Mouse (Mus musculus) neural tube, embryonic 13.5 days (tissue): Measurements from ENCODE around the gene Olfr788. TPM values are rescaled to one million over a fixed set of nuclear protein-coding genes. Genes with fewer than 3 reads are reported as not detected.

Source experiments
- ATAC-seq: fragments of 200-750 bp; cut with Nextera tagmentation; 2 replicates; pipeline ENCODE4 v1.8.0; 2017; ENCODE audit warnings: low read depth, mild to moderate bottlenecking, moderate TSS enrichment, moderate library complexity
- H3K27ac ChIP-seq: fragments of 300-500 bp; sonication (generic); replicated peaks from 2 replicates; pipeline ENCODE4 v1.5.1; 2015; ENCODE audit warnings: moderate library complexity, mild to moderate bottlenecking, inconsistent platforms
- H3K27me3 ChIP-seq: fragments of 300-500 bp; sonication (generic); 2 replicates; pipeline ENCODE4 v1.6.1; 2015; ENCODE audit warnings: mild to moderate bottlenecking, inconsistent platforms
- H3K36me3 ChIP-seq: fragments of 300-500 bp; sonication (generic); 2 replicates; pipeline ENCODE4 v1.6.1; 2015; ENCODE audit warnings: mild to moderate bottlenecking, inconsistent platforms
- H3K4me1 ChIP-seq: fragments of 300-500 bp; sonication (generic); replicated peaks from 2 replicates; pipeline ENCODE4 v1.6.1; 2015; ENCODE audit warnings: inconsistent platforms
- H3K4me2 ChIP-seq: fragments of 300-500 bp; sonication (generic); 2 replicates; pipeline ENCODE4 v1.6.1; 2015; ENCODE audit warnings: inconsistent platforms, mild to moderate bottlenecking, moderate library complexity
- H3K4me3 ChIP-seq: fragments of 300-500 bp; sonication (generic); 2 replicates; pipeline ENCODE4 v1.5.1; 2015; ENCODE audit warnings: mild to moderate bottlenecking, inconsistent platforms
- H3K9ac ChIP-seq: fragments of 300-500 bp; sonication (generic); 2 replicates; pipeline ENCODE4 v1.6.1; 2015; ENCODE audit warnings: moderate library complexity, mild to moderate bottlenecking, inconsistent platforms
- H3K9me3 ChIP-seq: fragments of 300-500 bp; sonication (generic); 2 replicates; pipeline ENCODE4 v1.6.1; 2016; ENCODE audit warnings: inconsistent platforms
- WGBS: fragments of 180-500 bp; shearing (Covaris S2); methylation state at CpG from one replicate; pipeline ENCODE4 v1.1.7; 2015; 5-methylcytosine and 5-hydroxymethylcytosine counted together
- polyA plus RNA-seq: library from polyadenylated mRNA; unstranded; fragments of >200 nt; fragmentation: Nextera tagmentation; extraction: Ambion mirVana; gene quantifications from 2 replicates; pipeline ENCODE4 v1.2.1, GENCODE M21; 2015

The Olfr788 gene
- not detected in 2 replicates for polyA plus RNA-seq

DNA sequence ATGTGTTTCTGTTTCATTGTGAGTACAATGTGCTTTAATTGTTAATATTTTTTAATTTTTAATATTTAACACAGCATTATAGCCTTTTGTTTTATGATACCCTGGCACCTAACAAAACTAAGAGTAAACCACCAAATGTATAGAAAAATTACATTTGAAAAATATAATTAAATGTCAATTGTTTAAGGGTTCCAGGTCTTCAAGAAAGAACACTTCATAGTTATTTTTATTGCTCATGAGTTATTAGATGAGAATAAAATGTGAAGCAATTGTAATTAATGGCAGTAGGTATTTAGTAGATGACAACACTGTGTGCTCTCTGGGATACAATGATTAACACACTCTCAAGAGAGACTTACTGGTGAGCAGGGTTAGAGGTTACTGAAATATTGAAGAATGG, at the start of gene Olfr788:
Gene Olfr788 (plus strand): TSS at position 301 of the 400 bp plus-strand sequence.
- H3K4me1 ChIP-seq, result no peaks in the 10 kb centered on the region
- no peaks in the 10 kb centered on the region for H3K36me3 ChIP-seq
- no peak within 1 kb of the TSS for H3K27ac ChIP-seq
- H3K9ac ChIP-seq, result no peak within 1 kb of the TSS
- H3K27me3 ChIP-seq, result no peaks in the 10 kb centered on the region
- H3K4me2 ChIP-seq, result no peak within 1 kb of the TSS
- H3K9me3 ChIP-seq, result no peaks in the 10 kb centered on the region
- H3K4me3 ChIP-seq, result no peak within 1 kb of the TSS
- ATAC-seq, result no peak

GRCm38 (mm10) chr10:129427006-129427405, 43.8 kb upstream of the Olfr788 start, which contains the start of gene Olfr786:
Gene Olfr786, plus strand, starts transcription at chr10:129427306.
- no peaks in the 10 kb centered on the region for H3K27me3 ChIP-seq
- H3K4me3 ChIP-seq, result no peak within 1 kb of the TSS
- H3K9me3 ChIP-seq, result no peaks in the 10 kb centered on the region
- no peak for ATAC-seq
- H3K36me3 ChIP-seq, result no peaks in the 10 kb centered on the region
- no peak within 1 kb of the TSS for H3K9ac ChIP-seq
- no peaks in the 10 kb centered on the region for H3K4me1 ChIP-seq
- no peak within 1 kb of the TSS for H3K4me2 ChIP-seq
- H3K27ac ChIP-seq, result no peak within 1 kb of the TSS

DNA sequence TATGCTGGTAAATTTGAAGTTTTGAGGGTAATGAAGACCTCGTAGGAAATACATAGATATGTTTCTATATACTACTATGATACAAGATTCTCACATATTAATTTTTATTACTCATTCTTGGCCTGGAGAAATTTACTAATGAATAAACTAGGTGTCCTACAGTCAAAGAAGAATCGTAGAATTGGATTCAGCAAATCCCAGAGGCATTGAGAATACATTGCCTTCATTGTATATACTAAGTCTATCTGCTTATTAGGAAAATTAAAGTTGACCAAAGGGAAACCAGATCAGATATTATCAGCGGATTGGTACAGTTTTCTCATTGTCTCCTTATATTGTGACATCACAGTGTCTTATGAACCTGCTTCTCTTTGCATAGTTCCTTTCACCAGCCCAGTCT, 9.2 kb upstream of the Olfr788 start, which contains the start of gene Olfr787:
Gene Olfr787 (plus strand): TSS at position 301 of the 400 bp plus-strand sequence.
- 90% methylated on average over 3 of the region's 3 CpGs for WGBS
- H3K9ac ChIP-seq, result no peak within 1 kb of the TSS
- H3K9me3 ChIP-seq, result no peaks in the 10 kb centered on the region
- H3K27ac ChIP-seq, result no peak within 1 kb of the TSS
- no peak within 1 kb of the TSS for H3K4me3 ChIP-seq
- no peaks in the 10 kb centered on the region for H3K4me1 ChIP-seq
- no peak within 1 kb of the TSS for H3K4me2 ChIP-seq
- ATAC-seq, result no peak
- H3K36me3 ChIP-seq, result no peaks in the 10 kb centered on the region
- H3K27me3 ChIP-seq, result no peaks in the 10 kb centered on the region

- H3K9me3 ChIP-seq, result no peaks in the 10 kb centered on the region
- 75% methylated on average over 2 of the region's 2 CpGs for WGBS
- H3K9ac ChIP-seq, result no peak overlapping the region
- ATAC-seq, result no peak
- no peaks in the 10 kb centered on the region for H3K4me1 ChIP-seq
- no peaks in the 10 kb centered on the region for H3K27me3 ChIP-seq
- H3K4me2 ChIP-seq, result no peak overlapping the region
- H3K36me3 ChIP-seq, result no peaks in the 10 kb centered on the region
- H3K27ac ChIP-seq, result no peak overlapping the region
- H3K4me3 ChIP-seq, result no peak overlapping the region
Observed at GRCm38 (mm10) chr10:129473256-129473655, 2.5 kb downstream of the Olfr788 start.

GRCm38 (mm10) chr10:129473723-129474122, 2.9 kb downstream of the Olfr788 start:
- no peaks in the 10 kb centered on the region for H3K9me3 ChIP-seq
- ATAC-seq, result no peak
- no peak overlapping the region for H3K9ac ChIP-seq
- no peak overlapping the region for H3K27ac ChIP-seq
- no peaks in the 10 kb centered on the region for H3K4me1 ChIP-seq
- no peak overlapping the region for H3K4me2 ChIP-seq
- no peaks in the 10 kb centered on the region for H3K27me3 ChIP-seq
- H3K4me3 ChIP-seq, result no peak overlapping the region
- no peaks in the 10 kb centered on the region for H3K36me3 ChIP-seq

DNA sequence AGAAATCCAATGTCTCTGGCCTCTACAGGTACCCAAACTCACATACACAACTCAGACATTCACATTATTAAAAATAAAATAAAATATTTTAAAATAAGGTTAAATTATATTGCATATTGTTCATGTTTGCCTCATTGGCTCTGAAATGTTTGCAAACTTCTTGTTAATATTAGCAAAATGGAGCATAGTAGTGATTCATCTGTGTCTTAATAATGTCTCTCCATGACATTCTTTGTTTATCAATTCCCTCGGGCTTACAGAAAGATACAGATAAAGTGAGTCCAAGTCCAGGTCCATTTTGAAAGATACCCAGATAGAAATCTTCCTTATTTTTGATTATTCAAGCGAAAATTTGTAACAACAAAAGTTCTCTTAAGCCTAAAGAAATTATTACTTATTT, 13.7 kb downstream of the Olfr788 start, which contains the start of gene Olfr789:
Gene Olfr789 (plus strand): TSS at position 301 of the 400 bp plus-strand sequence.
- Histone ChIP-seq H3K36me3 (no peaks in the 10 kb centered on the region), H3K9me3 (no peaks in the 10 kb centered on the region), H3K4me1 (no peaks in the 10 kb centered on the region), H3K27ac (no peak within 1 kb of the TSS), H3K4me3 (no peak within 1 kb of the TSS), H3K4me2 (no peak within 1 kb of the TSS), H3K9ac (no peak within 1 kb of the TSS), H3K27me3 (no peaks in the 10 kb centered on the region)
- 64% methylated on average over 2 of the region's 2 CpGs for WGBS
- ATAC-seq, result no peak

GRCm38 (mm10) chr10:129490101-129490500, 19.3 kb downstream of the Olfr788 start:
- no peak for ATAC-seq
- H3K9ac ChIP-seq, result no peak overlapping the region
- H3K27ac ChIP-seq, result no peak overlapping the region
- H3K4me2 ChIP-seq, result no peak overlapping the region
- H3K4me1 ChIP-seq, result no peaks in the 10 kb centered on the region
- H3K27me3 ChIP-seq, result no peaks in the 10 kb centered on the region
- H3K9me3 ChIP-seq, result no peaks in the 10 kb centered on the region
- no peaks in the 10 kb centered on the region for H3K36me3 ChIP-seq
- WGBS, result 81% methylated on average over 2 of the region's 2 CpGs
- H3K4me3 ChIP-seq, result no peak overlapping the region

DNA sequence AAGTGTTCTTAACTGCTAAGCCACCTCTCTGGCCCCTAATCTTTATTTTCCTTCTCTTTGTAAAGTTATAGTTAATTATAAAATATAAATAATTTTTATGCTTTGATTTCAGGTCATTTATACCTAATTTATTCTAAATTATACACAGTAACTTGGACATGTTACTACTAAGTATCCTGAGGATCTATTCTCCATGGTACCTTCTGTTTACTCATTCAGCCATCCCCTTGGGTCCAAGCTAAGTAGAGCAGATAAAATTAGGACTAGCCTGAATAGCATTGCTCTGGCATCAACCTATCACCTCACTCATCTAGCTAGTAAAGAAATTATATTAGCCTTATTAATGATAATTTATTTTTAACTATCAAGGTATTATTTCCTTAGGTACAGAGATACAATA, 27.4 kb downstream of the Olfr788 start, which contains the start of gene Olfr790:
Gene Olfr790 (plus strand): TSS at position 301 of the 400 bp plus-strand sequence.
- Histone ChIP-seq H3K9ac (no peak within 1 kb of the TSS), H3K27me3 (no peaks in the 10 kb centered on the region), H3K4me2 (no peak within 1 kb of the TSS), H3K4me1 (no peaks in the 10 kb centered on the region), H3K27ac (no peak within 1 kb of the TSS), H3K4me3 (no peak within 1 kb of the TSS), H3K9me3 (no peaks in the 10 kb centered on the region), H3K36me3 (no peaks in the 10 kb centered on the region)
- no peak for ATAC-seq

GRCm38 (mm10) chr10:129521492-129521891, 50.7 kb downstream of the Olfr788 start, which contains the start of gene Olfr791:
Gene Olfr791, plus strand, starts transcription at chr10:129521792.
- no peaks in the 10 kb centered on the region for H3K27me3 ChIP-seq
- no peaks in the 10 kb centered on the region for H3K4me1 ChIP-seq
- H3K9ac ChIP-seq, result no peak within 1 kb of the TSS
- H3K27ac ChIP-seq, result no peak within 1 kb of the TSS
- no peaks in the 10 kb centered on the region for H3K36me3 ChIP-seq
- H3K9me3 ChIP-seq, result no peaks in the 10 kb centered on the region
- no peak within 1 kb of the TSS for H3K4me3 ChIP-seq
- H3K4me2 ChIP-seq, result no peak within 1 kb of the TSS
- no peak for ATAC-seq
- WGBS, result 72% methylated on average over 3 of the region's 3 CpGs

Other genes starting within 250 kb of the Olfr788 start
- gene Olfr774, start 234.8 kb upstream of the Olfr788 start, polyA plus RNA-seq, result not detected in 2 replicates
- not detected in 2 replicates for gene Olfr775, start 222.6 kb upstream of the Olfr788 start, polyA plus RNA-seq
- not detected in 2 replicates for gene Olfr776, start 211.9 kb upstream of the Olfr788 start, polyA plus RNA-seq
- gene Olfr777, start 199.5 kb upstream of the Olfr788 start, polyA plus RNA-seq, result not detected in 2 replicates
- gene Olfr780, start 152.9 kb upstream of the Olfr788 start, polyA plus RNA-seq, result not detected in 2 replicates
- not detected in 2 replicates for gene Olfr781, start 142.1 kb upstream of the Olfr788 start, polyA plus RNA-seq
- gene Olfr782, start 122.1 kb upstream of the Olfr788 start, polyA plus RNA-seq, result not detected in 2 replicates
- 0.08 TPM in 1 of 2 replicates, not detected in the other for gene Olfr784, start 86.9 kb upstream of the Olfr788 start, polyA plus RNA-seq
- gene Olfr785, start 65.6 kb upstream of the Olfr788 start, polyA plus RNA-seq, result not detected in 2 replicates
- not detected in 2 replicates for gene Olfr786, start 43.7 kb upstream of the Olfr788 start, polyA plus RNA-seq
- 0.14 TPM in 1 of 2 replicates, not detected in the other for gene Olfr787, start 9.1 kb upstream of the Olfr788 start, polyA plus RNA-seq
- gene Olfr789, start 13.8 kb downstream of the Olfr788 start, polyA plus RNA-seq, result not detected in 2 replicates
- not detected in 2 replicates for gene Olfr790, start 27.5 kb downstream of the Olfr788 start, polyA plus RNA-seq
- gene Olfr791, start 50.8 kb downstream of the Olfr788 start, polyA plus RNA-seq, result not detected in 2 replicates
- not detected in 2 replicates for gene Olfr792, start 68.2 kb downstream of the Olfr788 start, polyA plus RNA-seq
- not detected in 2 replicates for gene Olfr794, start 96.7 kb downstream of the Olfr788 start, polyA plus RNA-seq
- gene Olfr796, start 141.6 kb downstream of the Olfr788 start, polyA plus RNA-seq, result not detected in 2 replicates
- gene Olfr798, start 156.9 kb downstream of the Olfr788 start, polyA plus RNA-seq, result not detected in 2 replicates
- gene Olfr799, start 166.5 kb downstream of the Olfr788 start, polyA plus RNA-seq, result not detected in 2 replicates
- gene Olfr800, start 186.7 kb downstream of the Olfr788 start, polyA plus RNA-seq, result not detected in 2 replicates
- not detected in 2 replicates for gene Olfr801, start 202.9 kb downstream of the Olfr788 start, polyA plus RNA-seq
- gene Olfr802, start 217.2 kb downstream of the Olfr788 start, polyA plus RNA-seq, result 0.03 TPM in 1 of 2 replicates, not detected in the other
- gene Olfr803, start 223.3 kb downstream of the Olfr788 start, polyA plus RNA-seq, result not detected in 2 replicates
- gene Olfr804, start 232.2 kb downstream of the Olfr788 start, polyA plus RNA-seq, result not detected in 2 replicates